Mouse (Mus musculus): ENCODE data around the gene Ebpl. TPM values are rescaled to one million over a fixed set of nuclear protein-coding genes. Genes with fewer than 3 reads are reported as not detected.

Gene Ebpl
- total and polyA plus RNA-seq, 2 experiments, result 17.6 to 19.5 TPM

- peak; percentile 99 for DNase-seq (ENCODE audit: extremely low read depth, low read depth, low spot score)
- no peaks in the 10 kb centered on the region for H3K36me3 ChIP-seq (ENCODE audit: control insufficient read depth, insufficient read depth, low read length)
- 10% methylated on average over 3 of the region's 3 CpGs for WGBS
- peaks cover 3% of the 10 kb centered on the region; the same call in 1 of the 2 replicates for H3K79me2 ChIP-seq (ENCODE audit: control insufficient read depth, insufficient read depth, low read length)
- H3K9ac ChIP-seq (ENCODE audit: low read depth, low read length), result peak overlapping the region; percentile 33
- H3K4me1 ChIP-seq (ENCODE audit: control insufficient read depth, insufficient read depth, low read length), result peaks cover 30% of the 10 kb centered on the region
- TF ChIP-seq POLR2A (IDR thresholded peaks at IDR 0.05; ENCODE audit: extremely low read depth, insufficient read depth, low read length) (no peak), CTCF (IDR thresholded peaks at IDR 0.05; ENCODE audit: low read depth, low read length) (no peak)
- peak overlapping the region; percentile 99 for H3K27ac ChIP-seq (replicated peaks; ENCODE audit: insufficient read depth, low read depth, low read length)
- H3K27me3 ChIP-seq (ENCODE audit: control insufficient read depth, insufficient read depth, low read length), result no peaks in the 10 kb centered on the region
- H3K4me3 ChIP-seq (ENCODE audit: insufficient read depth, low read depth, low read length), result no peak overlapping the region
These were observed 807 bp upstream of the Ebpl start for GRCm38 (mm10) chr14:61360981-61361511.

- H3K79me2 ChIP-seq (ENCODE audit: control insufficient read depth, insufficient read depth, low read length), result peaks cover 10% of the 10 kb centered on the region; the same call in 1 of the 2 replicates
- H3K27ac ChIP-seq (replicated peaks; ENCODE audit: insufficient read depth, low read depth, low read length), result peak overlapping the region; percentile 49
- H3K4me3 ChIP-seq (ENCODE audit: insufficient read depth, low read depth, low read length), result no peak overlapping the region
- H3K4me1 ChIP-seq (ENCODE audit: control insufficient read depth, insufficient read depth, low read length), result peaks cover 29% of the 10 kb centered on the region
- TF ChIP-seq CTCF (IDR thresholded peaks at IDR 0.05; ENCODE audit: low read depth, low read length) (no peak), POLR2A (IDR thresholded peaks at IDR 0.05; ENCODE audit: extremely low read depth, insufficient read depth, low read length) (no peak)
- no peaks in the 10 kb centered on the region for H3K36me3 ChIP-seq (ENCODE audit: control insufficient read depth, insufficient read depth, low read length)
- DNase-seq (ENCODE audit: extremely low read depth, low read depth, low spot score), result peak; percentile 93
- no peak overlapping the region for H3K9ac ChIP-seq (ENCODE audit: low read depth, low read length)
- WGBS, result 25% methylated on average over 10 of the region's 10 CpGs
- no peaks in the 10 kb centered on the region for H3K27me3 ChIP-seq (ENCODE audit: control insufficient read depth, insufficient read depth, low read length)
These were observed 5.7 kb downstream of the Ebpl start for GRCm38 (mm10) chr14:61354251-61355235.

- Histone ChIP-seq H3K36me3 (ENCODE audit: control insufficient read depth, insufficient read depth, low read length) (no peaks in the 10 kb centered on the region; the same call in 1 of the 2 replicates), H3K4me3 (ENCODE audit: insufficient read depth, low read depth, low read length) (no peak overlapping the region), H3K4me1 (ENCODE audit: control insufficient read depth, insufficient read depth, low read length) (peaks cover 23% of the 10 kb centered on the region), H3K27ac (replicated peaks; ENCODE audit: insufficient read depth, low read depth, low read length) (no peak overlapping the region), H3K27me3 (ENCODE audit: control insufficient read depth, insufficient read depth, low read length) (no peaks in the 10 kb centered on the region), H3K79me2 (ENCODE audit: control insufficient read depth, insufficient read depth, low read length) (peaks cover 12% of the 10 kb centered on the region; the same call in 1 of the 2 replicates), H3K9ac (ENCODE audit: low read depth, low read length) (no peak overlapping the region)
- 80% methylated on average over 6 of the region's 6 CpGs for WGBS
- TF ChIP-seq POLR2A (IDR thresholded peaks at IDR 0.05; ENCODE audit: extremely low read depth, insufficient read depth, low read length), result no peak
- TF ChIP-seq CTCF (IDR thresholded peaks at IDR 0.05; ENCODE audit: low read depth, low read length), result no peak
- DNase-seq (ENCODE audit: extremely low read depth, low read depth, low spot score), result no peak
These were observed 9.4 kb downstream of the Ebpl start for GRCm38 (mm10) chr14:61350808-61351207.

GRCm38 (mm10) chr14:61349876-61350275, 10.4 kb downstream of the Ebpl start:
- 64% methylated on average over 4 of the region's 4 CpGs for WGBS
- DNase-seq (ENCODE audit: extremely low read depth, low read depth, low spot score), result peak; percentile 84
- Histone ChIP-seq H3K4me1 (ENCODE audit: control insufficient read depth, insufficient read depth, low read length) (peaks cover 16% of the 10 kb centered on the region), H3K79me2 (ENCODE audit: control insufficient read depth, insufficient read depth, low read length) (peaks cover 14% of the 10 kb centered on the region; the same call in 1 of the 2 replicates), H3K36me3 (ENCODE audit: control insufficient read depth, insufficient read depth, low read length) (no peaks in the 10 kb centered on the region; the same call in 1 of the 2 replicates), H3K4me3 (ENCODE audit: insufficient read depth, low read depth, low read length) (no peak overlapping the region), H3K27me3 (ENCODE audit: control insufficient read depth, insufficient read depth, low read length) (no peaks in the 10 kb centered on the region), H3K9ac (ENCODE audit: low read depth, low read length) (no peak overlapping the region), H3K27ac (replicated peaks; ENCODE audit: insufficient read depth, low read depth, low read length) (0 out of 2 replicates have a peak overlapping the region, but pooled peaks have one; percentile 30)
- TF ChIP-seq POLR2A (IDR thresholded peaks at IDR 0.05; ENCODE audit: extremely low read depth, insufficient read depth, low read length) (no peak), CTCF (IDR thresholded peaks at IDR 0.05; ENCODE audit: low read depth, low read length) (no peak)

- TF ChIP-seq CTCF (IDR thresholded peaks at IDR 0.05; ENCODE audit: low read depth, low read length) (peak; percentile 68), POLR2A (IDR thresholded peaks at IDR 0.05; ENCODE audit: extremely low read depth, insufficient read depth, low read length) (no peak)
- no peak for DNase-seq (ENCODE audit: extremely low read depth, low read depth, low spot score)
These were observed 13.2 kb downstream of the Ebpl start for GRCm38 (mm10) chr14:61346827-61347698.

More at GRCm38 (mm10) chr14:61346827-61347698, 13.2 kb downstream of the Ebpl start:
- Histone ChIP-seq H3K9ac (ENCODE audit: low read depth, low read length) (no peak overlapping the region), H3K79me2 (ENCODE audit: control insufficient read depth, insufficient read depth, low read length) (peaks cover 14% of the 10 kb centered on the region; the same call in 1 of the 2 replicates), H3K4me1 (ENCODE audit: control insufficient read depth, insufficient read depth, low read length) (peaks cover 10% of the 10 kb centered on the region), H3K36me3 (ENCODE audit: control insufficient read depth, insufficient read depth, low read length) (peaks cover 2% of the 10 kb centered on the region; the same call in 1 of the 2 replicates), H3K4me3 (ENCODE audit: insufficient read depth, low read depth, low read length) (no peak overlapping the region), H3K27me3 (ENCODE audit: control insufficient read depth, insufficient read depth, low read length) (no peaks in the 10 kb centered on the region), H3K27ac (replicated peaks; ENCODE audit: insufficient read depth, low read depth, low read length) (no peak overlapping the region)
- 88% methylated on average over 10 of the region's 10 CpGs for WGBS

All from liver, adult 2 months (tissue).